Mouse (Mus musculus) pancreas, adult 10 weeks (tissue): ENCODE results near the gene Insl3. TPM values are rescaled to one million over a fixed set of nuclear protein-coding genes. Genes with fewer than 3 reads are reported as not detected.

Source experiments
- polyA plus RNA-seq: library from polyadenylated mRNA; stranded (reverse); fragments of 350-450 nt; fragmentation: Illumina TruSeq; extraction: RNeasy Lipid Tissue Mini Kit (QIAGEN cat#74804); gene quantifications from one replicate; pipeline ENCODE4 v1.2.3, GENCODE M21; 2015; ENCODE audit warnings: low read depth, low replicate concordance; ENCODE audit not compliant: insufficient read depth

Insl3 gene
- polyA plus RNA-seq: not detected

GRCm38 (mm10) chr8:71689028-71689427, at the start of gene Insl3:
Gene Insl3 (plus strand): TSS chr8:71689214.

GRCm38 (mm10) chr8:71671549-71671965, 17.5 kb upstream of the Insl3 start, which contains the start of gene Unc13a:
Gene Unc13a (minus strand): TSS chr8:71671757.

GRCm38 (mm10) chr8:71676020-71676741, 12.8 kb upstream of the Insl3 start, which contains the start of gene Jak3:
Gene Jak3 (plus strand): TSS chr8:71676296.

GRCm38 (mm10) chr8:71701414-71702086, 12.5 kb downstream of the Insl3 start, which contains the start of gene B3gnt3:
Gene B3gnt3 (minus strand): TSS chr8:71701789.

GRCm38 (mm10) chr8:71725122-71725924, 36.3 kb downstream of the Insl3 start, which contains the start of gene Fcho1:
Gene Fcho1 (minus strand): TSS chr8:71725716.

Other genes starting within 250 kb of the Insl3 start
- 4.1 TPM for gene Abhd8, start 225.6 kb upstream of the Insl3 start, polyA plus RNA-seq
- gene Mrpl34, start 224.3 kb upstream of the Insl3 start, polyA plus RNA-seq: 18.8 TPM
- gene Dda1, start 220.0 kb upstream of the Insl3 start, polyA plus RNA-seq: 13.0 TPM
- 4.7 TPM for gene Ano8, start 203.3 kb upstream of the Insl3 start, polyA plus RNA-seq
- gene Gtpbp3, start 201.1 kb upstream of the Insl3 start, polyA plus RNA-seq: 7.9 TPM
- gene Plvap, start 177.5 kb upstream of the Insl3 start, polyA plus RNA-seq: 236 TPM
- gene Ccdc194, start 163.5 kb upstream of the Insl3 start, polyA plus RNA-seq: not detected
- gene Bst2, start 151.8 kb upstream of the Insl3 start, polyA plus RNA-seq: 43.2 TPM
- 48.0 TPM for gene Mvb12a, start 146.3 kb upstream of the Insl3 start, polyA plus RNA-seq
- 3.8 TPM for gene Tmem221, start 130.3 kb upstream of the Insl3 start, polyA plus RNA-seq
- gene Nxnl1, start 122.6 kb upstream of the Insl3 start, polyA plus RNA-seq: not detected
- gene Slc27a1, start 120.3 kb upstream of the Insl3 start, polyA plus RNA-seq: 33.1 TPM
- gene Pgls, start 97.0 kb upstream of the Insl3 start, polyA plus RNA-seq: 39.9 TPM
- 1.00 TPM for gene Fam129c, start 91.6 kb upstream of the Insl3 start, polyA plus RNA-seq
- 17.5 TPM for gene Colgalt1, start 78.2 kb upstream of the Insl3 start, polyA plus RNA-seq
- gene Unc13a, start 17.5 kb upstream of the Insl3 start, polyA plus RNA-seq: 2.6 TPM
- 4.8 TPM for gene Jak3, start 12.9 kb upstream of the Insl3 start, polyA plus RNA-seq
- gene B3gnt3, start 12.6 kb downstream of the Insl3 start, polyA plus RNA-seq: 2.7 TPM
- gene Fcho1, start 36.5 kb downstream of the Insl3 start, polyA plus RNA-seq: 0.92 TPM
- gene Zfp709, start 192.8 kb downstream of the Insl3 start, polyA plus RNA-seq: 1.6 TPM
- gene Zfp882, start 219.4 kb downstream of the Insl3 start, polyA plus RNA-seq: 1.1 TPM
- gene Zfp617, start 219.4 kb downstream of the Insl3 start, polyA plus RNA-seq: 3.9 TPM